Mouse (Mus musculus): ENCODE results near the gene Baz2b.

Baz2b gene

DNA sequence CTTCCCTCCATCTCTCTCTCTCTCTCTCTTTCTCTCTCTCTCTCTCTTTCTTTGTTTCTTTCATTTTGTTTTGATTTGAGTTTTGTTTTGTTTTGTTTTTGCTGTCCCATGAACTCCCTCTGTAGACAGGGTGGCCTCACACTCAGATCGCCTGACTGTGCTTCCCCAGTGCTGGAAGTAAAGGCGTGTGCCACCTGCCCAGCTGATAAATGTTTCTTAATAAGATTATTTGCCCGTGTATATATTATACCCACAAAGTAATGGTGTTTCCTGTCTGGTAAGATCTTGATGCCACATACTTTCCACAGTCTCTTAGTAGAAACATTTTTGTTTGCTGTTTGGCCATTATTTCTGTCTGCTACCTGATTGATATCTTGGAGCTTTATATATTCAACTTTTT lies 198.1 kb downstream of the Baz2b start:
- no peak for DNase-seq (ENCODE audit: low read depth, low spot score)

DNA sequence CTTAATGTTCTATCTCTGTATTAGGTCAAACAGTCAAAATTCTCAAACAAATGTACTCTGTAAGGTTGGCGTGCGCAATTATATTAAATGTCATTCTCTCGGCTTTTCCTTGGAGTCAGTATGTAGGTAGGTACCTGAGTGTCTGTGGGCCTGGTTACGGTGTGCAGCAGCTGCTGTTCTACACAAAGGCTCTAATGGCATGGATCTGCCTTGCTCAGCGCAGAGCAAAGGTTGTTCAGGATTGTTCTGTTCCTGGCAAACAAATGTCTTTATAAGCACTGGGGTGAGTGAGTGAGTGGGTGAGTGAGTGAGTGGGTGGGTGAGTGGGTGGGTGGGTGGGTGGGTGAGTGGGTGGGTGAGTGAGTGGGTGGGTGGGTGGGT lies 206.0 kb downstream of the Baz2b start:
- DNase-seq (ENCODE audit: low read depth, low spot score): no peak

DNA sequence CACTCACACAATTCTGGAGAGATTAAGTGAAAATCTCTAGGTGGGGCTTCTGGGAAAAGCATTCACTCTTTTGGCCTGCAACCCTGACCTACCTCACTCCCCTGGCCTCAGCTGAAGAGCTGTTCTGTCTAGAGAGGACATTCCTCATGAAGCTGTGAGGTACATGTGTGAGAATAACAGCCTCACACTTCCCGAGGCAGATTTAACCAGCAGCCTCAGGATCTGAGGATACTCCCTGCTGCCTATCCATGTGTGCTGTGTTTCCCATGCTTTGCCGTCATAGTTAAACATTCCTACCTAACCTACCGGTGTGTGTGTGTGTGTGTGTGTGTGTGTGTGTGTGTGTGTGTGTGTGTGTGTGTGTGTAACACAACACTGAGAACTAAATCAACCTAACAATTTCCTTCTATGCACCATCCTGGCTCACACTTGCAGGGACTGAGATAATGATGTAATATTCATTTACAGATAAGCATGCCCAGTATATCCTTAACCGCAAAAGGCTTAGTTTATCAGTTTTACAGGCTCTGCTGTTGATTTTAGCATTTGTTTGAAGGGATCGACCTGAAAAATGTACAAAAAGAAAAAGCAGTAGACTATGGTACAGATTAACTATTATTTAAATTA lies 206.5 kb downstream of the Baz2b start:
- DNase-seq (ENCODE audit: low read depth, low spot score): no peak

DNA sequence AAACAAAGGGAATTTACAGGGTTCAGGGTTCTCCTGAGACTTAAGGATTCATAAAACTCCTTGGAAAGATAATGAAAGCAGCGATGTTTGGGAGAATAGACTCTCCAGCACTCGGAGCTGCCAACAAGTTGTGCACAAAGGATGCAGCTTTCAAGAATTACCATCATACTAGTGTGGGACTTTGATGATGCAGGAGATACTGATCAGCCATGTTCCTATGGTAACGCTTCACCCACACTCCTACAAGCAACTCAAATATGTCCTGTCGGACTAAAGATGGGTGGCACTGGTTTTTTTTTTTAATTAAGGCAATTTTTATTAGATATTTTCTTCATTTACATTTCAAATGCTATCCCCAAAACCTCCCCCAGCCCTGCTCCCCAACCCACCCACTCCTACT lies 209.4 kb downstream of the Baz2b start:
- no peak for DNase-seq (ENCODE audit: low read depth, low spot score)

DNA sequence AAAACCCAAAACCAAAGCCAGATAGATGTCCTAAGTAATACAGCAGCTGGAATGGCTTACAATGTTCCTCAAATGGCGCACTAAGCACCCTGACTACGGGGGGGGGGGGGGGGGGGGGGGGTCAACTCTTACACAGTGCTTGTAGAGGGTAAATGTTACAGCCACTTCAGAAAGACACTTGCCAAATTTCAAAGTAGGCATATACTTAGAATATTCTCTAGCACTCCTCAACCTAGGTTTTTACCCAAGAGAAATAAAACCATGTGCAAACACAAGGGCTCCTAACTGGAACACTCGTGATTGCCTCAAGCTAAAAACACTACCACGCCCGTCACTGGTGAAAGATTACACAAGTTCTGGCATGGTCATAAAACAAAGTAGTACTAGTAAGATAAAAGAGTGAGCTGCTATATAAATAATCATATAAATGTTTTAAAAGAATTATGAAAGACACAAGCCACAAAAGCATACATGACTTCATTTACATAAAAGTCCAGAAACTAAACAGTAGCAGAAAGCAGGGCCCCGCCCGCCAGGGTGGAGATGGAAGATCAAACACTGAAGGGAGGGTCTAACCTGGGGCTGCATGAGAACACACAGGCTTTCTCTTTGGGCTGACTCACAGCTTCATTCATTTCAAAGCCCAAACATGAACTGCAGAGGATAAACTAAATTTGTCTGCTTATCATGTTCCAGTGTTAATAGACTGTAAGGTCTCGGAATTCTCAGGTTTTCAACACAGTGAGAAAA lies 212.0 kb downstream of the Baz2b start:
- DNase-seq (ENCODE audit: low read depth, low spot score): no peak

DNA sequence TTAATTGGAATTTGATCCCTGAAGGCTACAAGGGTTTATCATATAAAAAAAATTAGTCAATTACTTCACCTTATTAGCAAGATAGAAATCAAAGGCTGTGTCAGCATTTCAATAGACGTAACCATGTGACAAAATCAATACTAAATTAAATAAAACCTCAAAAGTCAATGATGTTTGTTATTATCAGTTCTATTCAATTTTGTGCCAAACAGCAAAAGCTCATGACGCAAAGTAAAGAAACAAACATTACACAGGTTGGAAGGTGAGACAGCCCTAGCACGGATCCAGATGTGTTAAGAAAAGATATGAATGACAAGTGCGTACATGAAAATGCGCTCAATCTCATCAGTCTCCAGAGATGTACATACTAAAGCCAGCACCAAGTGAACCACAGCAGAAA lies 212.7 kb downstream of the Baz2b start:
- no peak for DNase-seq (ENCODE audit: low read depth, low spot score)

DNA sequence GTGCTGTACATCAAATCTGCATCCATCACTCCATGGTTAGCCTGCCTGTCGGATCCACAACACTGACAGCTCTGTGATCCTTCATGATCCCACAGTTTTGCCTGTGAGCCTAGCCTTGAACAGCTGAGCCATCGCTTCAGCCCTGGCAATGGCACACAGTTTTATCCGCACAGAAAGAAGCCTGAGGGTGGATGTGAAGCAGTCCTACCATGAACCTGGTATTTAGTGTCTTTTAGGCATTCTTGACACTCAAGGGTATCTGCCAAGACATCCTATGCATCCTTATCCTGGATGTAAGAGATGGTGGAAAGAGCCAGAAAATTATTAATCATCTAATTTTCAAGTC lies 216.5 kb downstream of the Baz2b start:
- DNase-seq (ENCODE audit: low read depth, low spot score): no peak

DNA sequence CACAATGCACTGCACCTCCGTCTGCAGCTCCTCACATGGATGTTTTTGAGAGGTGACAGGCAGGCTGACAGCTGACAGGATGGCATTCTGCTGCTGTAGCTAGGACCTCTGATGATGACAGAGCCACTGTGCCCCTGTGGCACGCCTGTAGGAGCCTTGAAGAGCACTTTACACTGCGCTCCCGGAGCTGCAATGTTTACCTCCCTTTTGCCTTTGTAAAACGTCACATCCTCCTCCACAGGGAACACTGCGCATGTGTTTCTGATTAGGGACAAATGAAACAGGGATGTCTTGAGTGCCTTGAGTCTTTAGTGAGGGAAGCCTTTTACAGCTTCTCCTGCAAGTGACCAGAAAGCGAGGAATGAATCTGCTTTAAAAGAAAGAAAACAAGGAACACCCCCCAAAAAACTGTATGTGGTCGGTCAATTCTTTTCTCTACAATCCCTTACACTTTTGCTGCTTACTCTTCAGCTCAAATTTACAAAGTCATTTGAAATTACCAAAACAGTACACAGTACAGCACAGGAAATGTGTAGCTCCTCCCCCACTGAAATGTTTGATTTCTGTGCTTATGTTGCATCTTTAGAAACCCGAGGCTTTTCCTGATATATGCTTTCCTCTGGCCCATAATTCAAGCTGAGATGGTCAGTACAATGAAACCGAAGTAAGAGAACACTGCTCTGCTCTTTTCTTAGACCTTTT lies 217.0 kb downstream of the Baz2b start:
- DNase-seq (ENCODE audit: low read depth, low spot score): peak; percentile 62

DNA sequence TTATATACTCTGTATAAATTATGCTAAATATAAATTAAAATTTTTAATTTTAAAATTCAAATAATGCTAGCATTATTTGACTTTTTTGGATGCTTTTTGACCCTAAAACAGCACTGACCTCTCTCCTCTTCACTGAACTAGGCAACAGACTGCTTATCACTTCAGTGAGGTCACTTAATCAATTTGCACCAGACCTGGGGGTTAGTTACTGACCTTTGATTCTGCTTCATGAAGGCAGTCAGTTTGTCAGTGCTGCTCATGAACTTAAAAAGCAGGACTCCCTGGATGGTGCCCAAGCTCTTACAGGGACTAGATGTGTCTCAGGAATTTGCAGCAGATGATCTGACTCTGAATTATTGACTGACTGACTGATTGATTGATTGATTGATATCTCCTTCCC lies 217.9 kb downstream of the Baz2b start:
- no peak for DNase-seq (ENCODE audit: low read depth, low spot score)

DNA sequence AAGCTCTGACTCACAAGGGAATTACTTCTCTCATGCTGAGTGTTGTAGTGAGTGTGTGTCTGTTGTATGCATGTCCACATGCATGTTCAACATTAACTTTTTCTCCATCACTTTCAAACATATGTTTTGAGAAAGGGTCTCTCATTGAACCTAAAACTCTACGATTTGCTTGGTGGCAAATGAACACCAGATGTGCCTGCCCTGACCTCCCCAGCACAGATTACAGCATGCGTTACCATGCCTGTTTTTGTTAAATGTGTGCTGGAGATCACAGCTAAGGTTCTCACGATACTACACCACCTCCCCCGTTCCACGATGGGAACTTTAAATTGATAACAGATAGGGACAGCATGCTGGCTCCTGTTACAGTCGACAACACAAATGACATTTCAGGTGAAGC lies 222.1 kb downstream of the Baz2b start:
- DNase-seq (ENCODE audit: low read depth, low spot score): peak; percentile 31

DNA sequence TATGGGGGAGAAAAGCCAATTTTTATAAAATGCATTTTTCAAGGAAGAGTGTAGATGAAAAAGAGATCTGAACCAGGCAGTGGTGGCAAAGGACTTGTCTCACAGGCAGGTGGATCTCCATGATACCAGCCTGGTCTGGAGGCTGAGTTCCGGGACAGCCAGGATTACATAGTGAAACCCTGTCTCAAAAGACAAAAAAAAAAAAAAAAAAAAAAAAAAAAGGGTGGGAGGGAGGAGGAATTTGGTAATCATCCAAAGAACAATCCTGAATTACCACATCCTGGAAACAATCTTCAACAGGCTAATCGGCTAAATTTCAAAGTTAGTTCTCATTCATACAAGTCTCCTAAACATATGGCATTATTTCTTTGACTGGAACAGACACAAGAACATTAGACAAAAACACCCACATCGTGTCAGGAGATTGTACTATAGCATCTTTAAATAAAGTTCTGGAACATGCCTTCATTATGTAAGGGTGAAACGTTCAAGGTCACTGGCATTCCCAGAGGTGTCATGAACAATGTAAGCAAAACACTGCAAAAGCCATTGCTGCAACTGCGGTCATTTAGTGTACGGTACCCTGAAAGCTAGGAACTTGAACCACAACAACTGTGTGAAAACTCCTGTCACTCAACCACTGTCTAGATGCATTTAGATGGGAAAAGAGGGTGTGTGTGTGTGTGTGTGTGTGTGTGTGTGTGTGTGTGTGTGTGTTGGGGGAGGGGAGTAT lies 230.0 kb downstream of the Baz2b start:
- no peak for DNase-seq (ENCODE audit: low read depth, low spot score)

DNA sequence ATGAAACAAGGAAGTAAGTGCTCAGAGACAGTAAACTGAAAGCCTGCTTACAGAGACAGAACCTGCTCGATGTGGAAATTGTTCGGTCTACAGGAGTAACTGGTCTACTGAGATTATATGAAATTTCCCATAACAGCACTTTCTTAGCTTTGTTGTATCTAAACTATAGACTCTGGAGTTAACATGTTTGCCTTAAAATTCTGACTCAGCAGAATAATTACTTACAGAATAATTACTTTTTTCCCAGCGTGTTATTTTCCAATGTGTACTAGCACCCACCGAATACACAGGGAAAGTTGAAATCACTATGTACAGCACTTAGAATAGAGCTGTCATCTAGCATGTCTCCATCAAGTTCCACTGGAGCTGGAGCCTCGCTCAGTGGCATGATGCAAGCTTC lies 233.0 kb downstream of the Baz2b start:
- DNase-seq (ENCODE audit: low read depth, low spot score): no peak

DNA sequence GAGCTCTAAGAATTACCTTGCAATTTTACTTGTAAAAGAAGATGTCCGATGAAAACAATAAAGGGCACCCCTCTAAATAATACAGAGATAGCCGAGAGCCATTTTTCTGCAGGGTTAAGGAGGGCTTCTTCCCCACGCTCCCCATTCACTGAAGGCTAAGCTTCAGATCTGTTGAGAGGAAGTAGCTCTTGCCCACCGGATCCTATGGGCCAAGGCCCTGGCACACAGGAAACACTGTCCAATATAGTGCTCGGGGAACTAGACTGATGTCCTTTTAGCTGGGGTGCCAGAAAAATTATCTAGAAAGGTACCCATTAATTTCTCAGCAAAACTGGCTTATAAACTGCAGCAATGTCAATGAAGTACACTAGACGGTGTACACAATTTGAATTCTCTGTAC lies 233.9 kb downstream of the Baz2b start:
- no peak for DNase-seq (ENCODE audit: low read depth, low spot score)

DNA sequence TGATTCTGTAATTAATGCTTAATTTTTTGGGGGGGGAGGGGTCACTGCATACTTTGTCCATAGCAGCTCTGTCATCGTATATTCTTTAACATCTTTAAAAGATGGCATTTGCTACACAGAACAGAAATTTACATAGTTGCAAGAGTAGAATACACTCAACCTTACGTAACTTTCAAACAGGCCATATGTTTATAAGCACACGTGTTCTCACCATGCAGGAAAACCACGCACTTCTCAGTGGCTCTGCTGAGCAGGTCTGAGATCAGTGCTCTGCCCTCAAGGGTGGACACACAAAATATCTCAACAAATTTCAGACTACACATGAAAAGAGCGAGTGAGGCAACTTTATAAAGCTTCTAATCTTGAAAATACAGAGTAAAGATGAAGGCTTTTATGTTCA lies 235.7 kb downstream of the Baz2b start:
- DNase-seq (ENCODE audit: low read depth, low spot score): no peak

DNA sequence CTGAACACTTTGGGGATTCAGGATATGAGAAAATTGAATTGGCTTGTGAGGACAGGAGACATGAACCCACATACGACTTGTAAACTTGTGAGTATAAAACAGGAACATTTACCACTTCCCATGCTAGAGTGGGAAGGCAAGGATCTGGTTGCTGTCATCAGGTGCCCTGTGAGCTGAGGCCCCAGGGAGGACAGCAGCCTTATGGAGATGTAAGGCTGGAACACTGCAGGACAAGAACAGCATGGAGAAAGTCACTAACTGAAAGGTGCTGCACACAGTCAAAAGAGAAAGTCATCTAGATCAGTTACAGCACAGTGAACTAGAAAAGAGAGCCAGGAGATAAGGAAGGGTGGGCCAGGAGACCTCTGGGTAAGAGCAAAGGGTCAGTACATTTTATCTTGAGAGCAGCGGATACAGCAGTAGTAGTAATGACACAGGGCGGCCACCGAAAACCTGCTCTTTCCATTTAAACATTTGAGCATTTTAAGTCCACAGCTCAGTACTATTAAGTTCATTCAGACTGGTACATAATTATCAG lies 236.5 kb downstream of the Baz2b start:
- DNase-seq (ENCODE audit: low read depth, low spot score): no peak

DNA sequence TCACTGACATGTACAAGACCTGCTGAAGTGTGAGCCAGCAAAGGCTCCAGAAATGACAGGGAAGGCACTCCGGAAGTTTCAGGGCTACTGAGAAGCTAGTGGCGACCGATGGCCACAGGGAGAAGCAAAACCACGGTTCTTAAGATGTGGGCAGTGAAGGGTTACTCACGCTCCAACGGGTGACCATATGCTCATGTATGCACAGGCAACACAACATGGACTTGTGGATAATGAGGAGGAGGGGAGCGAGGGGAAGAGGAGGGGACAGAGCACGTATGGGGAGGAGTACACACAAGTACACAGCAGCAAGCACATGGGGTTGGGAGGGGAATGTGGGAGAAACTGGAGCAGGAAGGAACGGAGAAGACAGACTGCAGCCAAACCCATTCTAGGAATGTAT lies 239.1 kb downstream of the Baz2b start:
- no peak for DNase-seq (ENCODE audit: low read depth, low spot score)

DNA sequence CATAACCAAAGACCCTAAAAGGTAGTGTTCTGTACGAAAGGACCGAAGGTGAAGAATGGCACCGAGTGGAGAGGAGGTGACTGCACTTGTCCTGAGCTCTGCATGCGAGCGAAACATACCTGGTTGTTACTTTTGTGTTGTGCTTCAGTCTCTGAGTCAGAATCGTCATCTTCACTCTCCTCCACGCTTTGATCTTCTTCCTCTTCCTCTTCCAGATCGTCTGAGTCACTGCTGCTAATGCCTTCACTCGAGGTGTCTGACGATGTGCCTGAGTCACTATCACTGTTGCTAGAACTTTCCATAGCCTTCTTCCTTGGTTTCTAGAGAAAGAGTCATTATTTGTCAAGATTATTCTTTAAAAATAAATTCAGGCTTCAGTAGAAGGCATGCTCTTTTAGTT lies 240.5 kb downstream of the Baz2b start:
- no peak for DNase-seq (ENCODE audit: low read depth, low spot score)

DNA sequence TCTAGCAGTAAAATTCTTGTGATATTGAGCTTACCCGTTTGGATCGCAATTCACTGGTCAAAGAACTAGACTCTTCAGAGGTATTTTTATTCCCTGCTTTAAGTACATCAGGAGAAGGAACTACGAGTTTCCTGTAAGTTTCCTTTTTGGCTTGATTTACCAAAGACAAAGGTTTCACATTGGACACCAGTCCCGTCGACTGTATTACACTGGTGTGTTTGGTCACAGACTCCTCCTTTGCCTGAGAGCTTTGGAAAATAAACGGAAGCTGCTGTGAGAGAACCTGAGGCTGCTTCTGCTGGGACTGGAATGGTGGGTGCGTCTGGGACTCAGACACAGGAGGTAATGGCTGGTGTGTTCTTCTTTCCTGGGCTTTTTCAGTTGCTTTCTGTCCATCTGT lies 241.0 kb downstream of the Baz2b start:
- DNase-seq (ENCODE audit: low read depth, low spot score): no peak

DNA sequence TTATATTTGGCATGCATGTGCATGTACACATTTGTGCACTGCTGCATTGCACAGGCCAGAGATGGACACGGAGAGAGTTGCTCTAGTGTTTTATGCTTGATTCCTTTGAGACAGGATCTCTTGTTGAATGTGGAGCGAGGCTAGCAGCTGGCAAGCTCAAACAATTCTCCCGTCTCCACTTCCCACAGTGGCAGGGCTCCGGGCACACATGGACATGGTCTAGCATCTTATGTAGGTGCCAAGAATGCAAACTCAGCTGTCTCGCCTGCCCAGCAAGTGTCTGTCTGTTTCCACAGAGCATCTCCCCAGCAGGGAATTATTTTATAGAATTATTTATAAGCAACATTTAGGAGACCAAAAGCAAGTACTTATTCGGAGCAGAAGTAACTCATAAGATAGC lies 243.2 kb downstream of the Baz2b start:
- no peak for DNase-seq (ENCODE audit: low read depth, low spot score)

DNA sequence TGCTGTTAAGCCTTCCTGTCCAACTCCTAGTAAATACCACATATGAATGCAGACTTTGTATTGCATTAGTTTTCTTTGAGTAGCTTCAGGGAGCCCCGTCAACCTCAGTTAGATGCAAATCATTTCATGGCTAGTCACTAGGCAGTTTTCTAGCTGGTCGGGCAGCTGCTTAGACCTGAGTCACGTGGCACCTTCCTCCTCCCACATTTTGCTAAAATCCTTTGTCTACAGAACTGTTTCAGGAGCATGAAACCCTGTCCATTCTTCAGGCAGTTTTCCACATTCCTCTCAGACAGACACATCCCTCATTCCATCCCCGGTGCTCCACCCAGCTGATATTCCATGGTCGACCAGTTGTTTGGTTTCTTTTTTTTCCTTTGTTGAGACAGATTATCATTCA lies 246.6 kb downstream of the Baz2b start:
- DNase-seq (ENCODE audit: low read depth, low spot score): no peak

DNA sequence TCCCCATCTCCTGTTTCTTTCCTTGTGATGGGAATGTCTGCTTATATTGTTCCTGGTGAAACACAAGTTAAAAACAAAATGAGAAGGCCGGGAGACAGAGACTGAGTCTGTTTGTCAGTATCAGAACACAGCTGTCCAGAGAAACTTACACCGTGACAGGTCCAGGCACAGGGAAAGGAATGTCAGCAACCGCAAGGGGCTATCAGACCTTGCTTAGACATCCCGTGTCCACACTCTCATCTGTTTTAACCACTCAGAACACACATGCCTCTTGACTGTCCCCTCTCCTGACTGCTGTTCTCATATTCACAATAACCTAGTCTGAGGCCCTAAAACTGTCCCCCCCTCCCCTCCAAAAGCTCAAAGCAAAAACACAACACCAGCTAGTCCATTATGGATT lies 247.1 kb downstream of the Baz2b start:
- no peak for DNase-seq (ENCODE audit: low read depth, low spot score)

DNA sequence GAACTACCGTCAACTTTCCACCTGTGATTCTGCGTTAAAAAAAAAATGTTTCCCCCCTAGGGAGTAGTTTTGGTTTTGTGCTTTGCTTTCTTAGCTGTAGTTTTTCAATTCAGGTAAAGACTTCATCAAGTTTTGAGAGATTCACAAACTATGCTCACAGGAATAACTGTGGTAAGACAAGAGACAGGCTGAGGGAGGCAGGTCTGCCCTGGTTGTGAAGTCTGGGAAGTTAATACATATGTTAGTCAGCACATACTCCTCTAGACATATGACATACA lies 249.2 kb downstream of the Baz2b start:
- no peak for DNase-seq (ENCODE audit: low read depth, low spot score)

All from embryo, embryonic 11.5 days (tissue).